Mouse (Mus musculus) frontal cortex, adult 2 months (tissue): Measurements from ENCODE around the gene Dtx3. TPM values are rescaled to one million over a fixed set of nuclear protein-coding genes. Genes with fewer than 3 reads are reported as not detected.
A peak's percentile ranks its signal among the peaks of the same experiment; 100 is the strongest.
"Not testable (repeated sequence)": the region's sequence is repeated elsewhere in the genome, so short reads cannot be mapped to it uniquely, and the experiment has no call there.

Source experiments
- DNase-seq, 2 experiments: peaks; one replicate each; pipeline ENCODE4 v3.0.0; 2022; ENCODE audit warnings: low spot score in 1 of 2; ENCODE audit errors: extremely low spot score in 1 of 2
- polyA plus RNA-seq: library from polyadenylated mRNA; depleted of rRNA; stranded (reverse); fragments of >200 nt; gene quantifications from 2 replicates; pipeline ENCODE4 v1.2.3, GENCODE M21; 2012

Dtx3 gene
- polyA plus RNA-seq, 1 experiment, result 413 TPM

DNA sequence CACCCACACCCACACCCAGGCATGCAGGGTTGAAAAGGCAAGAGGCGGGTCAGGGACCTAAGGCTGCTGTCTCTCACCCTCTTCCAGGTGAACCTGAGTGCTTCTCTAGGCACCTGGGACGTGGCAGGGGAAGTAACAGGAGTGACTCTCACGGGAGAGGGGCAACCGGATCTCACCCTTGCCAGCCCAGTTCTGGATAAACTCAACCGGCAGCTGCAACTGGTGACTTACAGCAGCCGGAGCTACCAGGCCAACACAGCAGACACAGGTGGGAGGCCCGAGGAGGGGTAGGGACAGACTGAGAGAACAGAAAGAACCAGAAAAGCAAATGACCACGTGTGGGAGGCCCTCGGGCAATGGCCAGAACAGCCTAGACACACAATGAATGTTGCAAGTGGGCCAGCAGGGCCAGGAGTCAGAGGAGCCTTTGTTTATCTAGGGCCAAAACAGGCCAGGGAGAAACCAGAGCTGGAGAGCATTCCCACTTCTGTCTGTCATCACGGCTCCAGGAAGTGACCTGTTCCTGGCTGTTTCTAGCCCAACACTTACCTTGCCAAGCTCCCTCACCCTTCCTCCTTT lies 27.8 kb downstream of the Dtx3 start:
- no peak for DNase-seq

DNA sequence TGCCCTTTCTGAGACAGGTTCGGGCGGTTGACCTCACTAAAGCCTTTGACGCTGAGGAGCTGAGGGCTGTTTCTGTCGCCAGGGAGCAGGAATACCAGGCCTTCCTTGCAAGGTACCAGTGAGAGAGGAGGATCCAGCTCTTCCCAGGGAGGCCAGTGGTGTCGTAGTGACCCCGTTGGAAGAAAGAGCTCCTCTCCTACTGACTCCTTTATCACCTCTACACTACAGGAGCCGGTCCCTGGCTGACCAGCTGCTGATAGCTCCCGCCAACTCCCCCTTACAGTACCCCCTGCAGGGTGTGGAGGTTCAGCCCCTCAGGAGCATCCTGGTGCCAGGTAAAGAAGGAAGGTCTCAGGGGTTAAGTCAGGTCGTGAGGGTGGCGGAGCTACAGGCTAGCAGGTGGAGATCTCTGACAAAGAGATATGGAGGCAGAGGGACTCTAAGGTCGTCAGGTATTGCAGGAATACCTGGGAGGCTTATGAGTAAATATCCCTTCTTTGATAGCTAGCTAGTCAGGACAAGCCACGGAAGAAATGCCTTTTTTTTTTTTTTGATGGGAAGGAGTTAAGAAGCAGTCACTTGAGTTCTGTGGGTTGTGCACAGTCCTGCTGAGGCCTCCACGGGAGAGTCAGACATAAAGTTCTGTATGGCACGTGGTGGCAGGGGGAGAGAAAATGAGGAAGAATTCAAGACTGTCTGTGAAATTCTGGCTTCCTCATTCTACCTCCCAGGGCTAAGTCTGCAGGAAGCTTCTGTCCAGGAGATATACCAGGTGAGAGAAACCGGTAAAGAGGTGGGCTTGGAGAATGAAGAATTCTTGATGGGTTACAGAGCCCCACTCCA lies 28.5 kb downstream of the Dtx3 start:
- DNase-seq, result no peak

DNA sequence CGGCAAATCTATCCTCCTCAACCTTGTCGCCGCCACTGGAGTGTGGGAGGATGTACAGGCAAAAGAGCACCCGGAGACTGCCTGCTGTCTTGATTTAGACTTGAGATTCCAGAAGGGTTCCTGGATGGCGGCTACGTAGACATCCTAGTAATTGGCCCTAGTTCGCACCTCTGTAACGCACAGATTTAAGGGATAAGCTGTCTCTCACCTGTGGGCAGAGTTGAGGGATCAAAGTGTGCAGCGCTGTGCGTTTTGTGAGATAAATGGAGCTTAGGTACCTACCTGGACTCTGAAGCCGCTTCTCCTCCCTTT lies 29.2 kb downstream of the Dtx3 start:
- no peak for DNase-seq

DNA sequence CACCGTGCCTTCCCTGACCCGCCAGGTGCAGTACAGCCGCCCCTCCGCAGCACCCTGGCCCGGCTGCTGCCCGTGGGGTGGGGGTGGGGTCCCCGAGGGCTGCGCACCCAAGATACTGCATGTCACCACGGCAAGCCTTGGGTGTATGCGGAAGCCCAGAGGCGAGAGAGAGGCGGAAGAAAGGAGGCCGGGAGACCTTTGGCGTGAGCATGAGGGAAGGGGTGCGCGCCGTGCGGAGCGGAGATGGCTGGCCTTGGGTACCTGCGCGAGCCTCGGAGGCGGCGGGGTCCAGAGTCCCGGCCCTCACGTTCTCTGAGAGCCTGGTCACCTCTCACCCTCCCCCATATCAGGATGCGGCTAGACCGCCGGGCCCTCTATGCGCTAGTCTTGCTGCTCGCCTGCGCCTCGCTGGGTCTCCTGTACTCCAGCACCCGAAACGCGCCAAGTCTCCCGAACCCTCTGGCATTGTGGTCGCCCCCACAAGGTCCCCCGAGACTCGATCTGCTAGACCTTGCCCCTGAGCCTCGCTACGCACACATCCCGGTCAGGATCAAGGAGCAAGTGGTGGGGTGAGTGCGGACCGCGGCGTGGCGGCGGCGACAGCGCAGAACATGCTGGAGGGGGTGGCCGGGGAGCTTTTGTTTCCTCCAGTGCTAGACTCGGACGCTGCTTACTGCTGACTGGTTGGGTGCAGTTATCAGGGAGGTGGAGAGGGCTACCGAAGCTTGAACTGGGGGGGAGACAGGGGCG lies 29.7 kb downstream of the Dtx3 start:
- no peak for DNase-seq

DNA sequence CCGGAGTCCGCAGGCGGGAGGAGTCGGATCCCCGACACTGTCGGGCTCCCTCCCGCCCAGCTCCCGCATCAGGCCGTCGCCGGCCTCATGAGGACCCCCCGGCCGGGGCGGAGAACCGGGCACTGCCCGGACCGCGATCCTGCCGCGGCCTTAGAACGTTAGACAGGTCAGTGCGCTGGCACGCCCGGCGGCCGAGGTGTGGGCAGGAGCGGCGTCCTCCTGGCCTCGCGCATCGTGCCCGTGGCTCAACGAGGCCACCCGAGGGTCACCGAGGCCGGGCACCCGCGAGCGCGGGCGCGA lies 30.2 kb downstream of the Dtx3 start:
- no peak for DNase-seq

DNA sequence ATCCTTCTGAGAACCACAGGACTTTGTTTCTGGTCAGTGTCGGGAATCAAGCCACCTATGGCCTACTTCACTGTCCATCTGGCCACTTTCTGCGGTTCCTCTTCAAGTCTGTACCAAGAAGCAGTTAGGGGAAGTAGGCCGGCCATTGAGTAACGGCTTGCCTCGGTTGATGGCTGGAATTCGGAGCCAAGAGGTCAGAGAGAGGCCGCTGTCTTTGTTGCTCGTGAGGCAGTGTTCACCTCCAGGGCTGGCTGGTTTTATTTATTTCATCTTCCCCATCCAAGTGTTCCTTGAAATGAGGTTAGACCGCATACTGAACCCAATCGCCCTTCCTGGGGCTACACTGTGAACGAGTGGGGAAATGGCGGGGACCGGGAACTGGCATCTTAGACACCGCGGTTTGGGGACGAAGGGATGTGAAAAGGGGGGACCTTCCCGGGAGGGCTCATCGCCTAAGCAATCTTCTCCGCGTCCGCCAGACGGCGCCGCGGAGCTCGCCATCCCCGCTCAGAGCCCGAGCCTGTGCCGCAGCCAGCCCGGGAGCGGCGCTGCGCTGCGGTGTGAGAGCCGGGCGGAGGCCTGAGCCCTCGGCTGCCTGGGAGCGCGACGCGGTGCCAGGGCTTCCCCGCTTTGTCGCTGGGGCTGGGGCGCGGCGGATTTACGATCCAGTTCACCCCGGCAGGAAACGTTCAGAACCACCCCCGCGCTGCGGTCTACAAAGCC lies 30.7 kb downstream of the Dtx3 start, which contains the start of gene B4galnt1:
Gene B4galnt1, plus strand, starts transcription at position 595 of the 723 bp plus-strand sequence.
- DNase-seq, result peak in 1 of 2 experiments; percentile 82

DNA sequence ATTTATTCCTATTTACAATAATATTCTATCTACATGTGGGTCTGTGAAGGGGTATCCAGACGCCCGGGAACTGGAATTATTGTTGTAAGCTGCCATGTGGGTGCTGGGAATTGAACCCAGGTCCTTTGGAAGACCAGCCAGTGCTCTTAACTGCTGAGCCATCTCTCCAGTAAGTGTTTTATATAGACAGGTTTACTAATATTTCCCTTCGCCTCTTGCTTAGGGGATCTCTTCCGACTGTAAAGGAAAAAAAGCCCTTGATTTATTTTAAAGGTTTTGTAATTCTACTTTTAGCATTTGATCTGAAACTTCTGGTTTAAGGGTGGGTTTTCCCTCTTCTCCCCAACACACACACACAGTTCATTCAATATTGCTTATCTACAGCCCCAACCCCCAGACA lies 31.3 kb downstream of the Dtx3 start:
- DNase-seq, result no peak

DNA sequence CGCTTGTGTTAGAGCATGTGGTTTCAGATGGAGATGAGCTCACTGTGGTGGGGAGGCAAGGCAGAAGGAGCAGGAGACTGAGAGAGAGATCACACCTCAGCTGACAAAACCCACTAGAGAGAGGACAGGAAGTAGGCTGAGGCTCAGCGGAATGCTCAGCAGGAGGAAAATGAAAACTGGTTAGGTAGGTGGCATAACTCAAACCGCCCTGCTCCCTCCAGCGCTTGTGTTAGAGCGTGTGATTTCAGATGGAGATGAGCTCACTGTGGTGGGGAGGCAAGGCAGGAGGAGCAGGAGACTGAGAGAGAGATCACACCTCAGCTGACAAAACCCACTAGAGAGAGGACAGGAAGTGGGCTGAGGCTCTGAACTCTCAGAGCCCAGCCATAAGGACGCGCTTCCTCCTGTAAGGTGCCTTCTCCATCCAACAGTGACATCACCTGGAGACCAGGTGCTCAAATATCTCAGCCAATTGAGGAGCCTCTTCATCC lies 32.7 kb downstream of the Dtx3 start:
- peak in 1 of 2 experiments; percentile 64 for DNase-seq

DNA sequence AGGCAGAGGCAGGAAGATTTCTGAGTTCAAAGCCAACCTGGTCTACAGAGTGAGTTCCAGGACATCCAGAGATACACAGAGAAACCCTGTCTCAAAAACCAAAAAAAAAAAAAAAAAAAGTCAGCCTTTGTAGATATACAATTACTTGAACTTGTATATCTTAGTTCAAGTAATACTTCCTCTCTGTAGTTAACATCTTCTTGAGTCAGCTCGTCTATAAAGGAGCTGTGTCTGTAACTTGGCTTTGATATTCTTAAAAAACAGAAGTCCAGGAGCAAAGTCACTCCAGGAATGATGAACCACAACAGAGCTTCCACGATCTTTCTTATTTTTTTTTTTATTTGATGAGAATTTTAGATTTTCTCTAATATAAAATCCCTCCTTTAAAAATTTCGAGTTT lies 34.8 kb downstream of the Dtx3 start:
- no peak for DNase-seq

DNA sequence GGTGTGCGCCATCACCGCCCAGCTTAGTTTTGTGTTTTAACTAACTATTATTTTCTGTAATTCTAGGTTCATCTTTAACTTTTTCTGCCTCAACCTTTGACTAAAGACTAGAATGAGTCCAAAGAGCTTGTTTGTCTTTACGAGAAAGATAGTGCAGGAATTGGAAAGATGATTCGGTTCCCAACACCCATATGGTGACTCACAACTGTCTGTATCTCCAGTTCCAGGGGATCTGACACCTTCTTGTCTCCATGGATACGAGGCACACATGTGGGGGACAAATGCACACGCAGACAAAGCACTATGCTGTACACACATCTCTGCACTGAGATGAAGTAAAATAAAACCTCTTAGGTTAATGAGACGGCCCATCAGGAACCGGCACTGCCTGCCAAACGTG lies 35.4 kb downstream of the Dtx3 start:
- peak in 1 of 2 experiments; percentile 73 for DNase-seq

DNA sequence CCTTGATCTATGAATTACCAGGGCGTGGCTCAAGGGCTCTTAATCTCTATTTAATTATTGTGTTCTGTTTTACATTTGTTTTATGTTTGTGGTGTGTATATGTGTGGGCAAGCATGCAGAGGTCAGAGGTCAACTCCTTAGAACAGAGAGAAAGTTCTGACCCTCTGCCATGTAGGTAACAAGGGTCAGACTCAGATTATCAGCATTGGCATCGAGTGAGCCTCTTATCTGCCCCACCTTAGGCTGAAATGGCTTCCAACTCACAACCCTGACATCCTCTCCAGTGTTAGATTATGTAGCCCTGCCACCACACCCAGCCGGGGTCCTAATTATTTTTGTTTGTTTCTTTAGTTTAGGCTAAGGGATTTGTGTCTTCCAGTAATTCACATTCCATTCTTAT lies 37.1 kb downstream of the Dtx3 start:
- no peak for DNase-seq

DNA sequence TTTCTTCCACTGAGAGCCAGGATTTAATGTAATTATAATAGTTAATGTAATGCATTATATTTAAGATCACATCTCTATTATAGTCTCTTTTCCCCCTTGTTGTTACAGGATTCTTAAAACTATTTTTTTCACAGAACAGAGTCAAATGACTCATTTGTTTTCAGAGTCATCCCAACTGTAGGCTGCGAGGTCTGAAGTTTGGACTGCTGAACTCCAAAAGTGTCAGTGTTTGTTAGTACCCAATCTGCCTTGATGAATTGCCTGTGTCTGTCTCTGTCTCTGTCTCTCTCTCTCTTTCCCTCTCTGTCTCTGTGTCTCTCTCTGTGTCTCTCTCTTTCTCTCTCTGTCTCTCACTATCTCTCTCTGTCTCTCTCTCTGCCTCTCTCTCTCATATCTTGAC lies 39.0 kb downstream of the Dtx3 start:
- DNase-seq, result no peak

DNA sequence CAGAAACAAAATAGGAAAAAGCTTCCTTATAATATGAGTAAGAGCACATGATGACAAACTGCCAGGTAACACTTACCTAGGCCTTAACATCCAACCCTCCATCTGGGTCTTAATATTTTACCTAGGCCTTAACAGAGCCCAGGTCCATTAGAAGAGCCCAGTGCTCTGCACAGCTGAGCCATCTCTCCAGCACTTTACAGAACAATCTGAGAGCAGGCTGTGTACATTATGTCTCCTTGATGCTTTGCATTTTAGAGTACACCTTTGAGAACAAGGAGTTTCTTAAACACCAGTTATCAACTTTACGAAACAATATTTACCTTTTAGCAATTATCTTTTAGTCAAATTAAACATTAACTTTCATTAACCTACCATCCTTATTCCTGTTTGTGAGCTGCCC lies 39.4 kb downstream of the Dtx3 start:
- DNase-seq, result no peak

DNA sequence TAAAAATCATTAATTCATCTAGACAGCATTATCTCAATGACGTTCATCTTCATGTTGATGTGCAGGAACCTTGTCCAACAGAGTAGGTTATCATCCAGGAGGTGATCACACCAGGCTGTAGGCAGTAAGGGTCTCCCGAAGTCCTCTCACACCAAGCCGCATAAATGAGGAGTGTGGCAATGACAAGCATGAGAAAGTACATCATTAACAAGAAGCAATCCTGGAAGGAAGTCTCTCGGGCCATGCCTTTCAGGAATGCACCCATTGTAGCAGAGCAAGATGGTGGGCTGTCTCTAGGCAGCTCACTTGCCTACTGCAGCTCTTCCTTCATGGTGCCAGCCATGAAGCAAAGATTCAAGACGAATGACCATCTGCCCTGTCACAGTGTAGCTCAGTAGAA lies 40.9 kb downstream of the Dtx3 start:
- DNase-seq, result no peak

DNA sequence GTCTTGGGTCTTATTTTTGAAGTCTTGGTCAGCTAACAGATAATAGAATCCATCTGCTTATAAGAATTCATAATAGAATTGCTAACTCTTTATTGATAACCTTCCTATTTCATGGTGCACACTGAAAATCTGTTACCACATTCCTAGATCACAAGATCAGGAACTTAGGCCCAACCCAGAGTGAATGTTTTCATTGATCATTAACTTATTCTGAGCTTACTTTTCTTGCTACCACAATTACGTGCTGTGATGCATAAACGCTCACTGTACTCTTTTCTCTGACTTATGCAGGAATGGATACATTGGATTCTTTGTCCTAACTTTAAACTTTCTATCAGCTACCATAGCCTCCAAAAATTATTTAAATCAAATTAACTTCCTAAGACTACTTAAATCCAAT lies 41.3 kb downstream of the Dtx3 start:
- no peak for DNase-seq

DNA sequence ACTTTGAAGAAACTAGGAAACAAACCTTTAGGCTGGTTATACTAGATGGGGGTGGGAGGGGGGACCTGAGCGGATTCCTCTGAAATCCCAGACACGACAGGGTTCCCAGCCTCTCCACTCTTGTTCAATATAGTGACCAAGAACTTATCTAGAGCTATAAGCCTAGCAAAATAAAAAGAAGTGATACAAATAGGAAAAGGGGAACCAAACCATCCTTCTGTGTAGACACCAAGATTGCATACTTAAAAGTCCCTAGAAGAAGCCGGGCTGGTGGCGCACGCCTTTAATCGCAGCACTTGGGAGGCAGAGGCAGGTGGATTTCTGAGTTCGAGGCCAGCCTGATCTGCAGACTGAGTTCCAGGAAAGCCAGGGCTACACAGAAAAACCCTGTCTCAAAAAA lies 42.2 kb downstream of the Dtx3 start:
- no peak for DNase-seq

DNA sequence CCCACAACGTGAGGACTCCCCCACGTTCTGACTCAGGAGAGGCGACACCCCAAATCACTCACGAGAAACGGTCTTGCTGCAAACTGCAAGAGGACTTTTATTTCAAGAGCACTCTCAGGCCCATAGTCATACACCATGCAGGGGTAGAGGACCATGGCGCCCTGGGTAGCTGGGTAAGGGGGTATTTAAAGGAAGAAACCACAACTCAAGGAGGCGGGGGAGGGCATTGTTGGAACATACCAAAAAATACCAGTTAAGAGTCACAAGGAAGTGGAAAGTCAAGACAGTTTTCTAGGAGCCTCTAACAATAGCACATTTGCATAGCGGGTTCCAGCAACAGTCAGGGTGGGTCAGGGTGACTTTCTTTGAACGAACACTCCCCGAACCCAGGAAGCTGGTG lies 43.0 kb downstream of the Dtx3 start:
- DNase-seq, result not testable (repeated sequence)

DNA sequence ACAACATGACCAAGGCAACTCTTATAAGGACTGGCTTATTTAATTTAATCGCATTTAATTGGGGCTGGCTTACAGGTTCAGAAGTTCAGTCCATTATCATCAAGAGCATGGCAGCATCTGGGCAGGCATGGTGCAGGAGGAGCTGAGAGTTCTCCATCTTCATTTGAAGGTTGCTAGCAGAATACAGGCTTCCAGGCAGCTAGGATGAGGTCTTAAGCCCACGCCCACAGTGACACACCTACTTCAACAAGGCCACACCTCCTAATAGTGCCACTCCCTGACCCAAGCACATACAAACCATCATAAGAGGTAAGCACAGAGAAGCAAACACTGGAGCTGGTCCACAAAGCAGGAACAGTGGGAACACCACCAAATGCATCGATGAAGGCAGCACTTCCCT lies 44.3 kb downstream of the Dtx3 start:
- DNase-seq, result not testable (repeated sequence)

DNA sequence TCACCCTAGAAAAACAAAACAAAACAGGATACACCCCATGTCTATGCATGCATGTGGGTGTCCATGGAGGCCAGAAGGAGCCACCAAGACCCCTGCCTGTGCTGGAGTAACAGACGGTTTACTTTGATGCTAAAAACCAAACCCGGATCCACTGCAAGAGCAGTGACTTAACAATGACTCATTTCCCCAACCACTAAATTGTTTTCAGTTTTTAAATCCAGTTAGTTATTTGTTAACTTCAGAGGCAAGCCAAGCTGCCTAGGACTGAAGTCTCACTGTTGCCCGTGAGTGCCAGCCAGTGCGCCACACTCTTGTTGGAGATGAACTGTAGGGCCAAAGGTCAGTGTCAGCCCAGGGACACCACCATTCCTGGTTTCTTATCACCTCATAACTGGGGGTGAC lies 45.1 kb downstream of the Dtx3 start:
- no peak for DNase-seq

DNA sequence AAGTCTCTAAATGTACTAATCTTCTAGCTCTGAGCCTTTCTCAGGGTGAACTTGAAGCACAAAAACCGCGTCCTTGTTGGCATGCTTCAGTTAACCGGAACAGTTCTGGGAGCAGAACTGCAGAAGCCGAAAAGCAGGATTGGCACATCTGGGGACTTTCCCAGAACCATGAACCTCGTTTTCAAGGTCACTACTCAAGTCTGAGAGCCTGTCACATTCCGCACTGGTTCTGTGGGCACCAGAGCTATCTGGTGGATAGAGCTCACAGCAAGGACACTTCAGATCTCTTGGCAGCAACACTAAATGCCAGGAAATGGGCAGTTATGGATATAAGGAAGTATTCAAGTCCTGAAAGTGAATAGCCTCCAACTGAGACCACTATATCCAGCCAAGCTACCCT lies 48.4 kb downstream of the Dtx3 start:
- DNase-seq, result no peak

DNA sequence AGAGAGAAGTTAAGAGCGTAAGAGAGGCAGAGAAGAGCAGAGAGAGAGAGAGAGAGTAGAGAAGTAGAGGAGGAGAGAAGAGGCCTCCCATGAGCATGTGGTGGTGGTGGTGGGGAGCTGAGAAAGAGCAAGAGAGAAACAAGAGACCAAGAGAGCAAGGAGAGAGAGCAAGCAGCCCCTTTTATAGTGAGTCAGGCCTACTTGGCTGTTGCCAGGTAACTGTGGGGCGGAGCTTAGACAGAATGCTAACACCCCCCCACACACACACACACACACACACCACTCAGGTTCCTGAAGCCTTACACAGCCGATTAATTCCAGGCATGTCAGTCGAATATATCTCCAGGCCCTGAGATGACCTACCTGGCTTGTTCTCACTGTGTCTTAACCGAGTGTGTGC lies 50.2 kb downstream of the Dtx3 start:
- no peak for DNase-seq
